26 mouse cellular contexts compared by ENCODE assay signal in the genomic region with DNA sequence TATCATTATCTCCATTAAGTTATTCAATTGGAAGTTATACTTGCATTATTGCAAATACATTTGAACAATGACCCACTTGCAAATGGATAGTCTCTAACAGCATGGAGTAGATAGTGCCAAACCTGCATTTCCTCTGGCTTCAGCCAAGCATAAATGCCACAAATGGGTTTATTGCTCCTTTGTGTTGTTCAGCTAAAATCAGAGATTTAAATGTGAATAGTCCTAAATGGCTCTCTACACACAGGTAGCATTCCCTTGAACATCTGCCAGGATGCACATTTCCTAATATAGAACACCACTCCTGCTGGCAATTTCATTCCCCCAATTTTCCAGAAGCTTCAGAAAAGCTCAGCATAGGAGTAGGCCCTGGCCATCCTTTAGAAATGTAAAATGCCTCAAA.
DNase-seq lines count a peak whose midpoint lies in the region; ATAC-seq lines count a peak whose summit lies in the region.
"Had no signal": no experiment of that assay in that cellular context is flagged by ENCODE, and none has a peak within 500 bp of the region (broad histone marks: within the 10 kb centered on the region; RNA-seq: fewer than 3 reads in every experiment).

No protein-coding gene starts in this region.

- H3K4me1 ChIP-seq in forebrain, embryonic 15.5 days: no peaks in the 10 kb centered on the region
- no peaks in the 10 kb centered on the region for H3K4me1 ChIP-seq in forebrain, embryonic 12.5 days
- H3K4me1 ChIP-seq: embryonic facial prominence, embryonic 15.5 days; hindbrain, embryonic 15.5 days; intestine, embryonic 15.5 days; limb, embryonic 12.5 days had no signal

- H3K4me3 ChIP-seq in forebrain, embryonic 15.5 days: no peak overlapping the region
- H3K4me3 ChIP-seq in forebrain, embryonic 12.5 days (replicated peaks): no peak overlapping the region
- H3K4me3 ChIP-seq: embryonic facial prominence, embryonic 15.5 days; heart, adult 2 months; hindbrain, embryonic 15.5 days; intestine, embryonic 15.5 days; limb, embryonic 12.5 days had no signal

- no peaks in the 10 kb centered on the region for H3K27me3 ChIP-seq in forebrain, embryonic 15.5 days
- H3K27me3 ChIP-seq in forebrain, embryonic 12.5 days: no peaks in the 10 kb centered on the region
- H3K27me3 ChIP-seq: embryonic facial prominence, embryonic 15.5 days; hindbrain, embryonic 15.5 days; intestine, embryonic 15.5 days; limb, embryonic 12.5 days had no signal

- H3K36me3 ChIP-seq in forebrain, embryonic 15.5 days: no peaks in the 10 kb centered on the region
- no peaks in the 10 kb centered on the region for H3K36me3 ChIP-seq in forebrain, embryonic 12.5 days (replicated peaks)
- H3K36me3 ChIP-seq: embryonic facial prominence, embryonic 15.5 days; hindbrain, embryonic 15.5 days; intestine, embryonic 15.5 days; limb, embryonic 12.5 days had no signal

- no peak overlapping the region for H3K27ac ChIP-seq in forebrain, embryonic 15.5 days (replicated peaks)
- no peak overlapping the region for H3K27ac ChIP-seq in forebrain, embryonic 12.5 days
- H3K27ac ChIP-seq: embryonic facial prominence, embryonic 15.5 days; heart, adult 2 months; hindbrain, embryonic 15.5 days; intestine, embryonic 15.5 days; limb, embryonic 12.5 days; macrophage had no signal

- H3K9me3 ChIP-seq in forebrain, embryonic 15.5 days: no peaks in the 10 kb centered on the region
- H3K9me3 ChIP-seq in forebrain, embryonic 12.5 days: no peaks in the 10 kb centered on the region
- H3K9me3 ChIP-seq: embryonic facial prominence, embryonic 15.5 days; hindbrain, embryonic 15.5 days; intestine, embryonic 15.5 days; limb, embryonic 12.5 days had no signal

- DNase-seq in ES-CJ7 (ENCODE audit: low read depth, low spot score): peak; percentile 26
- DNase-seq in cerebellum, adult 11 months: peak; percentile 39
- peak; percentile 76 for DNase-seq in cerebellum, adult 9-11 months
- no peak for DNase-seq in retina, embryonic 14.5 days (ENCODE audit: low spot score)
- no peak for DNase-seq in urinary bladder, postnatal 36 days (ENCODE audit: low spot score in 2 of 2)
- DNase-seq: adrenal gland, postnatal 14 days; gastrocnemius, postnatal 36 days; heart, adult 2 months; kidney, adult 9 months; kidney, postnatal 14 days; layer of hippocampus, postnatal 36 days; liver, postnatal 0 days; right cerebral cortex, postnatal 25 days; spleen, adult 18-20 months had no signal

- peak; percentile 41; the same call in 1 of the 2 replicates for ATAC-seq in forebrain, embryonic 15.5 days (replicated peaks)
- no peak for ATAC-seq in forebrain, embryonic 12.5 days (ENCODE audit: low FRiP score)
- no peak for ATAC-seq in activated CD4-positive, CD25-positive, alpha-beta regulatory T cell, adult 4 months
- ATAC-seq: CD4-positive, CD25-positive, alpha-beta regulatory T cell, adult 4 months; intestine, embryonic 15.5 days; liver, postnatal 0 days; lung, postnatal 0 days; midbrain, embryonic 16.5 days had no signal

- no peak overlapping the region for H3K4me2 ChIP-seq in forebrain, embryonic 15.5 days (replicated peaks)
- no peak overlapping the region for H3K4me2 ChIP-seq in forebrain, embryonic 12.5 days
- H3K4me2 ChIP-seq: embryonic facial prominence, embryonic 15.5 days; hindbrain, embryonic 15.5 days; intestine, embryonic 15.5 days; limb, embryonic 12.5 days; liver, embryonic 11.5 days had no signal

- no peak overlapping the region for H3K9ac ChIP-seq in forebrain, embryonic 15.5 days (replicated peaks)
- H3K9ac ChIP-seq in forebrain, embryonic 12.5 days: no peak overlapping the region
- H3K9ac ChIP-seq: embryonic facial prominence, embryonic 15.5 days; hindbrain, embryonic 15.5 days; intestine, embryonic 15.5 days; limb, embryonic 12.5 days; liver, postnatal 0 days had no signal

Comparison
In these comparisons a context has a peak if more than half of its experiments do, and no peak if none do; other contexts are left out.
1. DNase-seq: peak in ES-CJ7 (single experiment), cerebellum, adult 11 months (single experiment) and cerebellum, adult 9-11 months (single experiment); none in retina, embryonic 14.5 days (single experiment) and urinary bladder, postnatal 36 days (0 of 2).